ENCODE assay signal across 8 mouse cellular contexts in genomic region chr9:66620581-66620981, GRCm38 (mm10). TPM values are rescaled to one million over a fixed set of nuclear protein-coding genes. Genes with fewer than 3 reads are reported as not detected.
DNase-seq lines count a peak whose midpoint lies in the region; ATAC-seq lines count a peak whose summit lies in the region.

No protein-coding gene starts in this region.

- H3K4me2 ChIP-seq in heart, embryonic 14.5 days (ENCODE audit: low read length): no peak overlapping the region; the same call in 1 of the 2 replicates
- no peak overlapping the region; the same call in 1 of the 2 replicates for H3K4me2 ChIP-seq in stomach, embryonic 14.5 days (replicated peaks; ENCODE audit: low read depth, low read length)

- peak; percentile 73 for DNase-seq in adipocyte (ENCODE audit: low spot score)
- peak; percentile 31 for DNase-seq in embryo, embryonic 11.5 days (ENCODE audit: low read depth, low spot score)
- DNase-seq in kidney, postnatal 14 days: peak; percentile 82
- DNase-seq in thymus, postnatal 25 days: no peak
- no peak for DNase-seq in right cerebral cortex, adult 2 months (ENCODE audit: low spot score in 2 of 2)

- 6% methylated on average over 6 of the region's 6 CpGs for WGBS in heart, embryonic 14.5 days
- 5% methylated on average over 6 of the region's 6 CpGs for WGBS in stomach, embryonic 14.5 days

- H3K27ac ChIP-seq in heart, embryonic 14.5 days (replicated peaks in 1 of 2; ENCODE audit: control insufficient read depth in 1 of 2, insufficient read depth in 1 of 2, low read depth in 2 of 2, low read length in 2 of 2): peak overlapping the region; percentile 54 to 69
- peak overlapping the region; percentile 85 for H3K27ac ChIP-seq in stomach, embryonic 14.5 days (ENCODE audit: low read length)

- no peaks in the 10 kb centered on the region for H3K27me3 ChIP-seq in heart, embryonic 14.5 days (ENCODE audit: control insufficient read depth, insufficient read depth, low read length)
- H3K27me3 ChIP-seq in stomach, embryonic 14.5 days (ENCODE audit: control insufficient read depth, insufficient read depth, low read length): no peaks in the 10 kb centered on the region

- no peaks in the 10 kb centered on the region for H3K9me3 ChIP-seq in heart, embryonic 14.5 days (ENCODE audit: control insufficient read depth, low read length)
- no peaks in the 10 kb centered on the region for H3K9me3 ChIP-seq in stomach, embryonic 14.5 days (ENCODE audit: control insufficient read depth, low read depth, low read length)

- no peak overlapping the region for H3K9ac ChIP-seq in heart, embryonic 14.5 days (ENCODE audit: low read length)
- H3K9ac ChIP-seq in stomach, embryonic 14.5 days (replicated peaks; ENCODE audit: low read depth, low read length): no peak overlapping the region

- ATAC-seq in heart, embryonic 14.5 days (ENCODE audit: insufficient number of reproducible peaks, insufficient read depth, low FRiP score, low read depth): peak; percentile 90
- ATAC-seq in megakaryocyte, adult 5-6 weeks (ENCODE audit: poor library complexity, severe bottlenecking): peak; percentile 15; the same call in 1 of the 2 replicates
- ATAC-seq in stomach, embryonic 14.5 days (ENCODE audit: insufficient number of reproducible peaks, insufficient read depth, low FRiP score, low read depth): peak; percentile 81

- H3K36me3 ChIP-seq in heart, embryonic 14.5 days (ENCODE audit: control insufficient read depth, insufficient read depth, low read length): no peaks in the 10 kb centered on the region
- no peaks in the 10 kb centered on the region for H3K36me3 ChIP-seq in stomach, embryonic 14.5 days (ENCODE audit: control insufficient read depth, insufficient read depth, low read length)

- no peak overlapping the region for H3K4me3 ChIP-seq in heart, embryonic 14.5 days (ENCODE audit: control insufficient read depth in 1 of 2, insufficient read depth in 1 of 2, low read depth in 1 of 2, low read length in 2 of 2)
- no peak overlapping the region for H3K4me3 ChIP-seq in stomach, embryonic 14.5 days (ENCODE audit: low read depth, low read length)

- peaks cover 15 to 25% of the 10 kb centered on the region in 2 experiments for H3K4me1 ChIP-seq in heart, embryonic 14.5 days (ENCODE audit: control insufficient read depth in 2 of 2, insufficient read depth in 2 of 2, low read length in 2 of 2)
- H3K4me1 ChIP-seq in stomach, embryonic 14.5 days (ENCODE audit: control insufficient read depth, insufficient read depth, low read length): peaks cover 25% of the 10 kb centered on the region

RNA-seq across cellular contexts. Expression of gene Usp3, which starts 27.6 kb away (rescaled TPM):
- polyA plus RNA-seq in heart, embryonic 14.5 days (2014; fragmentation: Nextera tagmentation; extraction: Ambion mirVana): 39.9 and 51.7 TPM in 2 replicates
- 86.9 and 97.6 TPM in 2 replicates for total RNA-seq in megakaryocyte, adult 5-6 weeks (2015)
- total RNA-seq in megakaryocyte, adult 5-6 weeks (2017): 68.1 and 75.5 TPM in 2 replicates
- polyA plus RNA-seq in stomach, embryonic 14.5 days (2014; fragmentation: Nextera tagmentation; extraction: Ambion mirVana): 74.3 and 81.4 TPM in 2 replicates

Comparison
In these comparisons a context has a peak if more than half of its experiments do, and no peak if none do; other contexts are left out.
1. DNase-seq: peak in adipocyte (single experiment), embryo, embryonic 11.5 days (single experiment) and kidney, postnatal 14 days (single experiment); none in thymus, postnatal 25 days (single experiment) and right cerebral cortex, adult 2 months (0 of 2).
2. ATAC-seq: peak in every context shown above with its lines; median percentile 90 in heart, embryonic 14.5 days; 81 in stomach, embryonic 14.5 days; 15 in megakaryocyte, adult 5-6 weeks.